Mouse (Mus musculus): ENCODE results near the gene Pfn2. TPM values are rescaled to one million over a fixed set of nuclear protein-coding genes. Genes with fewer than 3 reads are reported as not detected.

Gene Pfn2
- polyA plus RNA-seq (2012; rRNA removed), result 3.3 and 3.6 TPM in 2 replicates

GRCm38 (mm10) chr3:57847760-57848185 is at the start of gene Pfn2:
Pfn2 (minus strand) TSS chr3:57848079.

Other genes starting within 250 kb of the Pfn2 start
- gene Commd2, start 196.4 kb downstream of the Pfn2 start, polyA plus RNA-seq (2012; rRNA removed), result 18.2 and 20.0 TPM in 2 replicates
- 0.05 and 0.06 TPM in 2 replicates for gene Ankub1, start 155.3 kb downstream of the Pfn2 start, polyA plus RNA-seq (2012; rRNA removed)
- 27.7 and 31.7 TPM in 2 replicates for gene Rnf13, start 112.0 kb downstream of the Pfn2 start, polyA plus RNA-seq (2012; rRNA removed)

All from liver, embryonic 18 days (tissue).